Mouse (Mus musculus) hindbrain, postnatal 0 days (tissue): ENCODE measurements at regions not wholly inside any gene's neighbourhood (a gene's known extent, or its start where the extent isn't known, plus 50 kb on each side); places are given as distances from the start of the nearest gene placed in this dataset.

Experiments used
- ATAC-seq: fragments of 200-750 bp; cut with Nextera tagmentation; 2 replicates; pipeline ENCODE4 v1.8.0; 2017; ENCODE audit warnings: mild to moderate bottlenecking, moderate TSS enrichment, moderate library complexity
- DNase-seq: peaks from one replicate; pipeline ENCODE4 v3.0.0-alpha.2; 2015; ENCODE audit warnings: low spot score
- H3K27ac ChIP-seq: fragments of 300-500 bp; sonication (generic); 2 replicates; pipeline ENCODE4 v1.5.1; 2014; ENCODE audit warnings: mild to moderate bottlenecking
- H3K27me3 ChIP-seq: fragments of 300-500 bp; sonication (generic); 2 replicates; pipeline ENCODE4 v1.6.1; 2014; ENCODE audit warnings: low read length, mixed read lengths; ENCODE audit not compliant: insufficient read depth
- H3K36me3 ChIP-seq: fragments of 300-500 bp; sonication (generic); 2 replicates; pipeline ENCODE4 v1.6.1; 2014; ENCODE audit warnings: low read length, mixed read lengths; ENCODE audit not compliant: insufficient read depth
- H3K4me1 ChIP-seq: fragments of 300-500 bp; sonication (generic); 2 replicates; pipeline ENCODE4 v1.6.1; 2014; ENCODE audit warnings: antibody characterized with exemption, low read length, mixed read lengths; ENCODE audit not compliant: insufficient read depth
- H3K4me2 ChIP-seq: fragments of 300-500 bp; sonication (generic); 2 replicates; pipeline ENCODE4 v1.6.1; 2014; ENCODE audit warnings: low read depth, mild to moderate bottlenecking, low read length, moderate library complexity, mixed read lengths
- H3K4me3 ChIP-seq: fragments of 300-500 bp; sonication (generic); 2 replicates; pipeline ENCODE4 v1.5.1; 2014; ENCODE audit warnings: low read length
- H3K9ac ChIP-seq: fragments of 300-500 bp; sonication (generic); replicated peaks from 2 replicates; pipeline ENCODE4 v1.6.1; 2014; ENCODE audit warnings: mild to moderate bottlenecking, low read length, moderate library complexity, mixed read lengths
- H3K9me3 ChIP-seq: fragments of 300-500 bp; sonication (generic); 2 replicates; pipeline ENCODE4 v1.6.1; 2016; ENCODE audit warnings: low read length, mixed read lengths
- CTCF ChIP-seq: IDR thresholded peaks from 2 replicates; pipeline ENCODE4 v1.5.1; 2016; ENCODE audit warnings: antibody characterized with exemption, control low read depth, low read depth
- WGBS: fragments of 180-500 bp; shearing (Covaris S2); extraction: QIAGEN DNeasy Blood & Tissue Kit; methylation state at CpG from one replicate; pipeline ENCODE4 v1.1.7; 2014; 5-methylcytosine and 5-hydroxymethylcytosine counted together

- no peaks in the 10 kb centered on the region for H3K27me3 ChIP-seq
- ATAC-seq = no peak
- H3K36me3 ChIP-seq = no peaks in the 10 kb centered on the region
- H3K4me3 ChIP-seq = no peak overlapping the region
- no peak overlapping the region for H3K9ac ChIP-seq
- 88% methylated on average over 2 of the region's 2 CpGs for WGBS
- peaks cover 9% of the 10 kb centered on the region for H3K4me1 ChIP-seq
- no peak overlapping the region for H3K27ac ChIP-seq
- no peak overlapping the region for H3K4me2 ChIP-seq
- DNase-seq = no peak
- TF ChIP-seq CTCF = no peak
- no peaks in the 10 kb centered on the region for H3K9me3 ChIP-seq
These were observed 167.4 kb downstream of the B3gnt2 start for GRCm38 (mm10) chr11:22693376-22693775.

- H3K4me1 ChIP-seq = peaks cover 14% of the 10 kb centered on the region
- H3K9ac ChIP-seq = no peak overlapping the region
- H3K27ac ChIP-seq = no peak overlapping the region
- ATAC-seq (no peak), DNase-seq (no peak)
- 85% methylated on average over 2 of the region's 2 CpGs for WGBS
- TF ChIP-seq CTCF = no peak
- H3K4me3 ChIP-seq = no peak overlapping the region
- no peaks in the 10 kb centered on the region for H3K27me3 ChIP-seq
- no peaks in the 10 kb centered on the region for H3K9me3 ChIP-seq
- no peak overlapping the region for H3K4me2 ChIP-seq
- no peaks in the 10 kb centered on the region for H3K36me3 ChIP-seq
These were observed 166.8 kb downstream of the B3gnt2 start for GRCm38 (mm10) chr11:22693984-22694383.

- Histone ChIP-seq H3K4me1 (peaks cover 16% of the 10 kb centered on the region), H3K27ac (no peak overlapping the region), H3K9ac (no peak overlapping the region), H3K4me3 (no peak overlapping the region), H3K9me3 (no peaks in the 10 kb centered on the region), H3K36me3 (no peaks in the 10 kb centered on the region), H3K27me3 (no peaks in the 10 kb centered on the region), H3K4me2 (no peak overlapping the region)
- no peak for TF ChIP-seq CTCF
- no peak for ATAC-seq
- no peak for DNase-seq
- WGBS = 78% methylated on average over 5 of the region's 5 CpGs
These were observed 165.9 kb downstream of the B3gnt2 start for GRCm38 (mm10) chr11:22694829-22695228.

- Histone ChIP-seq H3K27me3 (no peaks in the 10 kb centered on the region), H3K4me1 (peaks cover 16% of the 10 kb centered on the region), H3K9me3 (no peaks in the 10 kb centered on the region), H3K27ac (no peak overlapping the region), H3K36me3 (no peaks in the 10 kb centered on the region), H3K4me3 (no peak overlapping the region), H3K4me2 (no peak overlapping the region), H3K9ac (no peak overlapping the region)
- no peak for DNase-seq
- no peak for ATAC-seq
- 97% methylated on average over 1 of the region's 1 CpGs for WGBS
- TF ChIP-seq CTCF = no peak
These were observed 165.5 kb downstream of the B3gnt2 start for GRCm38 (mm10) chr11:22695237-22695636.

GRCm38 (mm10) chr11:22698057-22698941, 162.5 kb downstream of the B3gnt2 start:
- Histone ChIP-seq H3K4me1 (peaks cover 16% of the 10 kb centered on the region), H3K27me3 (no peaks in the 10 kb centered on the region), H3K4me3 (no peak overlapping the region), H3K27ac (peak overlapping the region; percentile 71), H3K4me2 (no peak overlapping the region), H3K9ac (no peak overlapping the region; the same call in 1 of the 2 replicates), H3K36me3 (no peaks in the 10 kb centered on the region), H3K9me3 (no peaks in the 10 kb centered on the region)
- 21% methylated on average over 5 of the region's 5 CpGs for WGBS
- TF ChIP-seq CTCF = peak; percentile 21; the same call in 1 of the 2 replicates
- ATAC-seq = peak; percentile 97
- peak; percentile 82 for DNase-seq

GRCm38 (mm10) chr11:22706082-22706481, 154.7 kb downstream of the B3gnt2 start:
- Histone ChIP-seq H3K27ac (no peak overlapping the region), H3K36me3 (no peaks in the 10 kb centered on the region), H3K27me3 (no peaks in the 10 kb centered on the region), H3K4me1 (no peaks in the 10 kb centered on the region), H3K9me3 (no peaks in the 10 kb centered on the region), H3K4me2 (no peak overlapping the region), H3K4me3 (no peak overlapping the region), H3K9ac (no peak overlapping the region)
- 81% methylated on average over 3 of the region's 3 CpGs for WGBS
- ATAC-seq (no peak), DNase-seq (no peak)
- TF ChIP-seq CTCF = no peak
